Mouse (Mus musculus) brain, adult 10 weeks (tissue): ENCODE data around the gene Chchd1. TPM values are rescaled to one million over a fixed set of nuclear protein-coding genes. Genes with fewer than 3 reads are reported as not detected.

ENCODE experiments used
- polyA plus RNA-seq: library from polyadenylated mRNA; stranded (reverse); fragments of 350-450 nt; fragmentation: Illumina TruSeq; extraction: RNeasy Lipid Tissue Mini Kit (QIAGEN cat#74804); gene quantifications from one replicate; pipeline ENCODE4 v1.2.3, GENCODE M21; 2015; ENCODE audit warnings: low read depth, low replicate concordance

Chchd1 gene
- 163 TPM for polyA plus RNA-seq

GRCm38 (mm10) chr14:20702741-20703381 is at the start of gene Chchd1:
TSS of gene Chchd1 (plus strand) at chr14:20703006.

GRCm38 (mm10) chr14:20656361-20656760 is 46.4 kb upstream of the Chchd1 start, which contains the start of gene Myoz1:
TSS of gene Myoz1 (minus strand) at chr14:20656540.

GRCm38 (mm10) chr14:20668154-20668810 is 34.5 kb upstream of the Chchd1 start, which contains the start of gene Synpo2l:
TSS of gene Synpo2l (minus strand) at chr14:20668354.

DNA sequence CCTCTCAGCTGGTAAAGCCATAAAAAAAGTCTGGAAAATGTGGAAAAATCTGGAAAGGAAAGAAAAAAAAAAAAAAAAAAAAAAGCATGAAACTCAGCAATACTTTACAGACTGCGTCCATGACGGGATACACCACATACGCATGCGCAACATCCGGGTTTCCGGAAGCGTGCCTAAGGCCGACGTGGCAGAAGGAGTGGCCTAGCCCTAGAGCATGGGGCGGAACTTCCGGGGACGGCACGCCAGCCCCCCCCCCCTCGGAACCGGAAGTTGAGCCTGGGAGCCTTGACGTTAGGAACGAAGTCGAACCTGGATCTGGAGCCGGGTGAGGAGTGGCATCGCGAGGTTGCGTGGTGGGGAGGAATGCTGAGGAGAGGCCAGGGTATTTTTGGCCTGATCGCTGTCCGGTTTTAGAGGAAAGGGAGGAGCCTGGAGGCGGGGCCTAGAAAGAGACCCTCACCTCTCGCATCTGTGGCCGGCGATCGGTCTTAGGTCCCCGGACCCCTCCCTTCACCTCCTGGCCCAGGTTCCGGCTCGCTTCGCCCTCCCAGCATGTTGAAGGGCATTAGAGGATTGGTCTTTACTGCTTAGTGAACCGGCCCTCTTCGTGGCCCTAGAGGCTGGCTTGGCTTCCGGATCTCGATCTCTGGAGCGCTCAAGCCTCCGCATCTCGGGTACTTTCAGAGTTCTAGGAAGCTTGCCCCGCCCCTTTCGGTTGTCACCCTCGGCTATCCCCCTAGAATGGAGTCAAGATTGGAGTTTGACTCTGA is 28.6 kb upstream of the Chchd1 start, which contains the start of gene Sec24c:
Sec24c (plus strand) TSS at position 245 of the 770 bp plus-strand sequence.

GRCm38 (mm10) chr14:20694884-20695760 is 7.7 kb upstream of the Chchd1 start, which contains the start of gene Fut11:
TSS of gene Fut11 (plus strand) at chr14:20694968.

DNA sequence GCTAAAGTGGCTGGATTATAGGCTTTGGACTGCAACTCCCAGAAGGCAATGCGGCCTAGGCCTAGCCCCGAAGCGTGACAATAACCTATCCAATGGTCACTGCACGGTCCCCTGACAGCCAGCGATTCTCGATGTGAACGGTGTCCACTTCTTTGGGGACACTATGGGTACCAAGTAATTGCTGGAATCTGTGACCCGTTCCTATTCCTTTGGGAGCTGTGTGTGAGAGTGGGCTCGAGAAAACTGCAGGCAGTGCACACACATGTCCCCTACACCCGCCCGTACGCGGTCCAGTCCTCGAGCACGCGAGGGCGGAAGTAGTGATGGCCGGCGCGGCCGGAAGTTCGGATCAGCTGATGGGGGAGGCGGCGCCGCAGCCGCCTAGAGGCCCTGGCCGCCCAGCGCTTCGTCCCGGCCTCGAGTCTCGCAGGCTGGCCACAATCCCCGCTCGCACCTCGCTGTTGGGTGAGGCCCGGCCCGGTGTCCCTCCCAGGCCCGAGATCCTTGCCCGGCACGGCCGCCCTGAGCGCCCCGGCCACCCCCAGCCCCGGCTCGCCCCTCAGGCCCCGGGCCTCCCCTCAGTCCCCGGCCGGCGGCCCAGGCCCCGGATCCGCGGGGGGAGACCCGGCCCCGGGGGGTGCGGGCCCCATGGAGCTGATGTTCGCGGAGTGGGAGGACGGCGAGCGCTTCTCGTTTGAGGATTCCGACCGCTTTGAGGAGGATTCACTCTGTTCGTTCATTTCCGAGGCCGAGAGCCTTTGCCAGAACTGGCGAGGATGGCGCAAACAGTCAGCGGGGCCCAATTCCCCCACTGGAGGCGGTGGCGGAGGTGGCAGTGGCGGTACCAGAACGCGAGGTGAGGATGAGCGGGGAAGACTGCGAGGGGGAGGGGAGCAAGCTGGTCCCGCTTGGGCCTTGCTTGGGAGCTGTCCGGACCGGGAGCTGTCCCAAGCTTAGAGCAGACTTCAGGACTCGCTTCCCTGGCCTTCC is 4.7 kb downstream of the Chchd1 start, which contains the start of gene Zswim8:
Zswim8 (plus strand) TSS at position 352 of the 990 bp plus-strand sequence.

DNA sequence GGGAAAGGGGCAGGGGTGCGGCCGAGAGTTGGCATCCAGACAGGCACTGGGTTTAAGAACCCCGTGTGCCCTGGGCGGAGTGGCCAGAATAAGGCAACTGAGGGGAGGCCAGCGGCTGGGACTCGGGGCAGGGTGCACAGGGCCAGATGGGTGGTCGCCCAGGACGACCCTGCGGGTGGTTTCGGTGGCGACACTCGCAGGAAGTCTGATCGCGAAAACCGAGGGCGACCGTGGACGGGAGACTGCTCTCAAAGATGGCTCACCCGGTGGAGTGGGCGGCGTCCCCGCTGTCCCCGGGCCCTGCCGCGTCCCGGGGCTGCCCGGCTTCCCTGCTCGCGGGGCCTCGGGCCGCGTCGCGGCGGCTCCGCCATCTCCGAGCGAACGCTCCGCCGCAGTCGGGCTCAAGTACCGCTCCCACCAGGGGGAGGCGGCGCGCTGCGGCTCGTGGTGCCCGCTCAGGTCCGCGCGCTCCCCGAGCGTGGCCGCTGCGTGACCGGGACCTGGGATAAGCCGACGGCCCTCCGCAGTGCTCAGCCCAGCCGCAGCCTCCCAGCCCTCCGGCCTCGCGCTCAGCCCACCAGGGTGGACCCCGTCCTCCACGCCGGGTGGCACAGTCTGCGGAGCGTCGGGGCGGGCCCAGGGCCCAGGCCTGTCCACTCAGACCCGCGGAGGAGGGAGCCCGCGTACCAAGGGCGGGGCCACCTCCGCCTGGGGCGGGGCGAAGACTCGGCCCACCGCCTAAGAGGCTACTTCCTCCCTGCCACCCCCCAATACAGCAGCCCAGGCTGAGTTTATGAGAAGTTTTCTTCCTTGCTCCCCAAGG is 31.4 kb downstream of the Chchd1 start, which contains the start of gene Ndst2:
Ndst2 (minus strand) TSS at position 611 of the 823 bp plus-strand sequence.

Other genes starting within 250 kb of the Chchd1 start
- gene Anxa7, start 222.9 kb upstream of the Chchd1 start, polyA plus RNA-seq, result 85.4 TPM
- 0.33 TPM for gene Mss51, start 206.1 kb upstream of the Chchd1 start, polyA plus RNA-seq
- 266 TPM for gene Ppp3cb, start 156.4 kb upstream of the Chchd1 start, polyA plus RNA-seq
- gene Usp54, start 61.9 kb upstream of the Chchd1 start, polyA plus RNA-seq, result 42.2 TPM
- gene Myoz1, start 46.5 kb upstream of the Chchd1 start, polyA plus RNA-seq, result not detected
- not detected for gene Synpo2l, start 34.7 kb upstream of the Chchd1 start, polyA plus RNA-seq
- 57.9 TPM for gene Sec24c, start 28.7 kb upstream of the Chchd1 start, polyA plus RNA-seq
- 14.1 TPM for gene Fut11, start 8.0 kb upstream of the Chchd1 start, polyA plus RNA-seq
- 95.7 TPM for gene Zswim8, start 4.5 kb downstream of the Chchd1 start, polyA plus RNA-seq
- gene Ndst2, start 31.6 kb downstream of the Chchd1 start, polyA plus RNA-seq, result 14.9 TPM
- gene Camk2g, start 91.1 kb downstream of the Chchd1 start, polyA plus RNA-seq, result 264 TPM
- gene Plau, start 133.7 kb downstream of the Chchd1 start, polyA plus RNA-seq, result 4.3 TPM
- gene Vcl, start 226.4 kb downstream of the Chchd1 start, polyA plus RNA-seq, result 16.2 TPM